Mouse (Mus musculus): ENCODE results near the gene Tmx2.

DNA sequence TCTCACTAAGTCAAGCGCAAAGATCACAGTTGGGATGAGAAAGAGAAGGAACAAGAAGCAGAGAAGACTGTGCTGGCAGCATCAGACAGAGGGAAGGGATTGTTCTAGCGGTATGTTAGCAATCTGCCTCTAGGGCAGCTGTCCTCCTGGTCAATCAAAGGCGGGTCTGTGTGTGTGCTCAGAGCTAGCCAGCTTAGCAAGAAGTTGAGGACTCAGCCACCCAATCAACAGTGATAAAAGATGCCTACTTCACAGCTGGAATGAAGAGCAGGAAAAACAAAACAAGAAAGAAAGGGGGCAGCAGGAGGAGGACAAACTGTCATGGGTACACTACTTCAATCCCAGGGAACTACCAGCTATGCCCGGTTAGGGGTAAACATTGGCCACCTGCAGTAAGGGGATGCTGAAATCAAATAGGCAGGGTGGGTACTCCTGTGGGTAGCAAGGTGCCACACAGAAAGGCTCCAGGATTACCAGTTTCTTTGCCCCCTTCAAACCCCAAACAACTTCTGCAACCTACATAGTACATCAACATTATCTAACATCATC lies 43.9 kb downstream of the Tmx2 start:
- TF ChIP-seq CTCF (IDR thresholded peaks at IDR 0.05; ENCODE audit: control insufficient read depth, insufficient read depth, low read length) (no peak), POLR2A (IDR thresholded peaks at IDR 0.05; ENCODE audit: borderline replicate concordance, control insufficient read depth, low read depth, low read length) (no peak)

All from bone marrow, adult 2 months (tissue).